Mouse (Mus musculus): ENCODE data around the gene Pask.
"Not testable (repeated sequence)": the region's sequence is repeated elsewhere in the genome, so short reads cannot be mapped to it uniquely, and the experiment has no call there.

Pask gene

GRCm38 (mm10) chr1:93342648-93343503, at the start of gene Pask, which contains the start of gene Ppp1r7:
Gene Pask (minus strand): TSS chr1:93343482.
Gene Ppp1r7 (plus strand): TSS chr1:93342854.
- in situ Hi-C loops (cut with MboI; ENCODE audit: low sequenced_read_pairs) = loop anchor here (10.0 kb wide), 1 partner anchor 152 kb away; no protein-coding TSS in a partner anchor

GRCm38 (mm10) chr1:93388906-93389305, 45.6 kb upstream of the Pask start:
- in situ Hi-C loops (cut with MboI; ENCODE audit: low sequenced_read_pairs) = no loop called here

GRCm38 (mm10) chr1:93387198-93387597, 43.9 kb upstream of the Pask start:
- in situ Hi-C loops (cut with MboI; ENCODE audit: low sequenced_read_pairs) = no loop called here

- in situ Hi-C loops (cut with MboI; ENCODE audit: low sequenced_read_pairs) = no loop called here
Observed at GRCm38 (mm10) chr1:93379117-93379516, 35.8 kb upstream of the Pask start.

GRCm38 (mm10) chr1:93377307-93377706, 34.0 kb upstream of the Pask start:
- in situ Hi-C loops (cut with MboI; ENCODE audit: low sequenced_read_pairs) = no loop called here

- in situ Hi-C loops (cut with MboI; ENCODE audit: low sequenced_read_pairs) = no loop called here
Observed at GRCm38 (mm10) chr1:93373665-93374064, 30.4 kb upstream of the Pask start, which contains the start of gene Ano7. Gene Ano7 (plus strand): TSS chr1:93373930.

GRCm38 (mm10) chr1:93365641-93366040, 22.4 kb upstream of the Pask start:
- in situ Hi-C loops (cut with MboI; ENCODE audit: low sequenced_read_pairs) = no loop called here

- in situ Hi-C loops (cut with MboI; ENCODE audit: low sequenced_read_pairs) = no loop called here
Observed at GRCm38 (mm10) chr1:93362661-93363060, 19.4 kb upstream of the Pask start.

- in situ Hi-C loops (cut with MboI; ENCODE audit: low sequenced_read_pairs) = no loop called here
Observed at GRCm38 (mm10) chr1:93352724-93353123, 9.4 kb upstream of the Pask start.

- in situ Hi-C loops (cut with MboI; ENCODE audit: low sequenced_read_pairs) = loop anchor here (10.0 kb wide), 1 partner anchor 145 kb away; no protein-coding TSS in a partner anchor
Observed at GRCm38 (mm10) chr1:93349701-93350100, 6.4 kb upstream of the Pask start.

- in situ Hi-C loops (cut with MboI; ENCODE audit: low sequenced_read_pairs) = loop anchor here (10.0 kb wide), 1 partner anchor 148 kb away; no protein-coding TSS in a partner anchor
Observed at GRCm38 (mm10) chr1:93347176-93347575, 3.9 kb upstream of the Pask start.

- in situ Hi-C loops (cut with MboI; ENCODE audit: low sequenced_read_pairs) = loop anchor here (10.0 kb wide), 1 partner anchor 151 kb away; no protein-coding TSS in a partner anchor
Observed at GRCm38 (mm10) chr1:93343504-93344047, 294 bp upstream of the Pask start.

GRCm38 (mm10) chr1:93334621-93335020, 8.7 kb downstream of the Pask start:
- in situ Hi-C loops (cut with MboI; ENCODE audit: low sequenced_read_pairs) = no loop called here

GRCm38 (mm10) chr1:93326446-93326845, 16.8 kb downstream of the Pask start:
- in situ Hi-C loops (cut with MboI; ENCODE audit: low sequenced_read_pairs) = no loop called here

GRCm38 (mm10) chr1:93323973-93324372, 19.3 kb downstream of the Pask start:
- in situ Hi-C loops (cut with MboI; ENCODE audit: low sequenced_read_pairs) = no loop called here

GRCm38 (mm10) chr1:93305581-93306337, 37.5 kb downstream of the Pask start, which contains the start of gene Mterf4:
Gene Mterf4 (minus strand): TSS chr1:93305915.
- in situ Hi-C loops (cut with MboI; ENCODE audit: low sequenced_read_pairs) = no loop called here

- in situ Hi-C loops (cut with MboI; ENCODE audit: low sequenced_read_pairs) = no loop called here
Observed at GRCm38 (mm10) chr1:93300578-93300977, 42.7 kb downstream of the Pask start.

- in situ Hi-C loops (cut with MboI; ENCODE audit: low sequenced_read_pairs) = no loop called here
Observed at GRCm38 (mm10) chr1:93299791-93300190, 43.5 kb downstream of the Pask start.

GRCm38 (mm10) chr1:93294491-93294890, 48.8 kb downstream of the Pask start:
- in situ Hi-C loops (cut with MboI; ENCODE audit: low sequenced_read_pairs) = not testable (repeated sequence)

GRCm38 (mm10) chr1:93292006-93292405, 51.3 kb downstream of the Pask start:
- in situ Hi-C loops (cut with MboI; ENCODE audit: low sequenced_read_pairs) = no loop called here

GRCm38 (mm10) chr1:93291591-93291990, 51.7 kb downstream of the Pask start:
- in situ Hi-C loops (cut with MboI; ENCODE audit: low sequenced_read_pairs) = no loop called here

Measured in CH12F3 (cell line).